In the genomic region with DNA sequence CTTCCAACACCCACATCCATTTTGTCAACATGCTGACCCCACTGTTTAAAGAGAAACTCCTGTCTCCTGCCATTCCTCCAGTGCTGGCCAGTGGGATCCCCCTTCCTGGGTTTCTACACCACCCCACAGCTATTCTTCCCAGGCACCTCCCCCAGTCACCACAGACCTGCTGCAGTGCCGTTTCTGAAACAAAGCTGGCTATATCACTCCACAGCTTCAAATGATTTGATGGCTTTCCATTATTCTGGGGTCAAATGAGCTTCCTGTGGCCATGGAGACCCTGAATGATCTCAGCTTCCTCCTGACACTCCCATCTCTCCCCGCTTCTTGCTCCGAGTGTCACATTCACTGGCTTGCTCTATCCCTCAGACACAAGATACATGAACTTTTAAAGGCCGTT, we compare ENCODE assay signal across 10 mouse cellular contexts. TPM values are rescaled to one million over a fixed set of nuclear protein-coding genes. Genes with fewer than 3 reads are reported as not detected.
A peak's percentile ranks its signal among the peaks of the same experiment; 100 is the strongest.
DNase-seq lines count a peak whose midpoint lies in the region; ATAC-seq lines count a peak whose summit lies in the region.
"Had no signal": no experiment of that assay in that cellular context is flagged by ENCODE, and none has a peak within 500 bp of the region (broad histone marks: within the 10 kb centered on the region; RNA-seq: fewer than 3 reads in every experiment).

No protein-coding gene starts in this region.

- H3K4me2 ChIP-seq in heart, embryonic 14.5 days (ENCODE audit: low read length): peak overlapping the region; percentile 26; the same call in 1 of the 2 replicates
- H3K4me2 ChIP-seq in forebrain, embryonic 16.5 days (ENCODE audit: low read length): peak overlapping the region; percentile 75

- H3K9ac ChIP-seq in heart, embryonic 14.5 days (ENCODE audit: low read length): no peak overlapping the region
- peak overlapping the region; percentile 23; the same call in 1 of the 2 replicates for H3K9ac ChIP-seq in forebrain, embryonic 16.5 days (replicated peaks; ENCODE audit: low read depth, low read length)
- H3K9ac ChIP-seq: liver, postnatal 0 days had no signal

- H3K4me1 ChIP-seq in heart, embryonic 14.5 days (ENCODE audit: control insufficient read depth in 2 of 2, insufficient read depth in 2 of 2, low read length in 2 of 2): peaks cover 3 to 4% of the 10 kb centered on the region in 2 experiments; a peak in 1 of 4 replicates
- peaks cover 28% of the 10 kb centered on the region for H3K4me1 ChIP-seq in heart, embryonic 10.5 days
- H3K4me1 ChIP-seq in forebrain, embryonic 16.5 days (replicated peaks; ENCODE audit: control insufficient read depth, insufficient read depth, low read length): peaks cover 51% of the 10 kb centered on the region
- peaks cover 60% of the 10 kb centered on the region for H3K4me1 ChIP-seq in midbrain, embryonic 10.5 days

- H3K4me3 ChIP-seq in heart, embryonic 14.5 days (ENCODE audit: control insufficient read depth in 1 of 2, insufficient read depth in 1 of 2, low read depth in 1 of 2, low read length in 2 of 2): no peak overlapping the region
- H3K4me3 ChIP-seq in heart, embryonic 10.5 days: no peak overlapping the region
- H3K4me3 ChIP-seq in forebrain, embryonic 16.5 days (replicated peaks; ENCODE audit: low read length): peak overlapping the region; percentile 17; the same call in 1 of the 2 replicates
- peak overlapping the region; percentile 20; the same call in 1 of the 2 replicates for H3K4me3 ChIP-seq in midbrain, embryonic 10.5 days

- peak overlapping the region in 1 of 2 experiments; percentile 36; a peak in 1 of 4 replicates for H3K27ac ChIP-seq in heart, embryonic 14.5 days (replicated peaks in 1 of 2; ENCODE audit: control insufficient read depth in 1 of 2, insufficient read depth in 1 of 2, low read depth in 2 of 2, low read length in 2 of 2)
- H3K27ac ChIP-seq in heart, embryonic 10.5 days: no peak overlapping the region
- no peak overlapping the region for H3K27ac ChIP-seq in forebrain, embryonic 16.5 days (ENCODE audit: low read length)
- no peak overlapping the region for H3K27ac ChIP-seq in midbrain, embryonic 10.5 days (replicated peaks)

- peaks cover 7% of the 10 kb centered on the region; the same call in 1 of the 2 replicates for H3K27me3 ChIP-seq in heart, embryonic 14.5 days (ENCODE audit: control insufficient read depth, insufficient read depth, low read length)
- peaks cover 26% of the 10 kb centered on the region for H3K27me3 ChIP-seq in heart, embryonic 10.5 days (ENCODE audit: insufficient read depth, poor library complexity, severe bottlenecking)
- no peaks in the 10 kb centered on the region for H3K27me3 ChIP-seq in forebrain, embryonic 16.5 days (replicated peaks; ENCODE audit: control insufficient read depth, insufficient read depth, low read length)
- H3K27me3 ChIP-seq in midbrain, embryonic 10.5 days (ENCODE audit: low read depth, poor library complexity, severe bottlenecking): peaks cover 25% of the 10 kb centered on the region

- DNase-seq in heart, embryonic 10.5 days (ENCODE audit: low spot score): no peak
- DNase-seq in embryo, embryonic 10.5 days (ENCODE audit: low spot score): peak; percentile 40
- no peak for DNase-seq in midbrain, embryonic 10.5 days (ENCODE audit: low spot score)
- DNase-seq in layer of hippocampus, adult 9-10 months (ENCODE audit: low spot score): no peak
- no peak for DNase-seq in c-Kit-positive CD71-positive TER-119-positive erythroid progenitor cells, embryonic 14.5 days (ENCODE audit: low spot score)
- no peak for DNase-seq in gastrocnemius, adult 8-10 months (ENCODE audit: low spot score in 2 of 2)
- DNase-seq: liver, postnatal 0 days had no signal

- H3K36me3 ChIP-seq in heart, embryonic 14.5 days (ENCODE audit: control insufficient read depth, insufficient read depth, low read length): peaks cover 25% of the 10 kb centered on the region
- H3K36me3 ChIP-seq in heart, embryonic 10.5 days: peaks cover 10% of the 10 kb centered on the region
- H3K36me3 ChIP-seq in forebrain, embryonic 16.5 days (ENCODE audit: control insufficient read depth, insufficient read depth): peaks cover 19% of the 10 kb centered on the region
- H3K36me3 ChIP-seq in midbrain, embryonic 10.5 days: peaks cover 50% of the 10 kb centered on the region

- ATAC-seq in heart, embryonic 14.5 days (ENCODE audit: insufficient number of reproducible peaks, insufficient read depth, low FRiP score, low read depth): no peak
- ATAC-seq in forebrain, embryonic 16.5 days: no peak
- ATAC-seq: CD4-positive, CD25-positive, alpha-beta regulatory T cell, adult 4 months; liver, postnatal 0 days had no signal

- no peaks in the 10 kb centered on the region for H3K9me3 ChIP-seq in heart, embryonic 14.5 days (ENCODE audit: control insufficient read depth, low read length)
- no peaks in the 10 kb centered on the region for H3K9me3 ChIP-seq in heart, embryonic 10.5 days
- H3K9me3 ChIP-seq in forebrain, embryonic 16.5 days (ENCODE audit: control insufficient read depth, low read length): no peaks in the 10 kb centered on the region
- H3K9me3 ChIP-seq in midbrain, embryonic 10.5 days (replicated peaks): no peaks in the 10 kb centered on the region

- WGBS in heart, embryonic 14.5 days: 31% methylated on average over 4 of the region's 4 CpGs
- WGBS in heart, embryonic 10.5 days: 49% methylated on average over 4 of the region's 4 CpGs
- WGBS in forebrain, embryonic 16.5 days: 16% methylated on average over 4 of the region's 4 CpGs
- 44% methylated on average over 4 of the region's 4 CpGs for WGBS in midbrain, embryonic 10.5 days

RNA-seq across cellular contexts. Expression of a gene that starts 2.9 kb away (rescaled TPM):
- polyA plus RNA-seq in heart, embryonic 14.5 days (2014; fragmentation: Nextera tagmentation; extraction: Ambion mirVana): 7.7 and 8.3 TPM in 2 replicates
- polyA plus RNA-seq in heart, embryonic 10.5 days (2016; fragmentation: Nextera tagmentation; extraction: Ambion mirVana): 4.2 and 8.6 TPM in 2 replicates
- polyA plus RNA-seq in forebrain, embryonic 16.5 days (2015; fragmentation: Nextera tagmentation; extraction: Ambion mirVana): 20.7 and 22.0 TPM in 2 replicates
- 6.7 and 10.1 TPM in 2 replicates for polyA plus RNA-seq in midbrain, embryonic 10.5 days (2016; fragmentation: Nextera tagmentation; extraction: Ambion mirVana)
- 1 to 10 TPM; 1.4 to 2.1 (median 1.7) TPM for total RNA-seq in gastrocnemius, adult 8-10 months (2022)
- polyA plus RNA-seq: CD4-positive, CD25-positive, alpha-beta regulatory T cell, adult 4 months had no signal

RNA-seq across cellular contexts. Expression of a gene that starts 26.3 kb away (rescaled TPM):
- 206 and 233 TPM in 2 replicates for polyA plus RNA-seq in heart, embryonic 14.5 days (2014; fragmentation: Nextera tagmentation; extraction: Ambion mirVana)
- 279 and 357 TPM in 2 replicates for polyA plus RNA-seq in heart, embryonic 10.5 days (2016; fragmentation: Nextera tagmentation; extraction: Ambion mirVana)
- polyA plus RNA-seq in forebrain, embryonic 16.5 days (2015; fragmentation: Nextera tagmentation; extraction: Ambion mirVana): 178 and 190 TPM in 2 replicates
- 293 and 320 TPM in 2 replicates for polyA plus RNA-seq in midbrain, embryonic 10.5 days (2016; fragmentation: Nextera tagmentation; extraction: Ambion mirVana)
- 100 to 1,000 TPM; 108 to 123 (median 112) TPM for total RNA-seq in gastrocnemius, adult 8-10 months (2022)

RNA-seq across cellular contexts. Expression of a gene that starts 32.5 kb away (rescaled TPM):
- 89.2 and 104 TPM in 2 replicates for polyA plus RNA-seq in heart, embryonic 14.5 days (2014; fragmentation: Nextera tagmentation; extraction: Ambion mirVana)
- polyA plus RNA-seq in heart, embryonic 10.5 days (2016; fragmentation: Nextera tagmentation; extraction: Ambion mirVana): 76.5 and 95.2 TPM in 2 replicates
- polyA plus RNA-seq in forebrain, embryonic 16.5 days (2015; fragmentation: Nextera tagmentation; extraction: Ambion mirVana): 30.2 and 35.2 TPM in 2 replicates
- polyA plus RNA-seq in midbrain, embryonic 10.5 days (2016; fragmentation: Nextera tagmentation; extraction: Ambion mirVana): 66.1 and 66.9 TPM in 2 replicates
- total RNA-seq in gastrocnemius, adult 8-10 months (2022): 10 to 100 TPM; 35.3 to 54.3 (median 47.8) TPM

RNA-seq across cellular contexts. Expression of a gene that starts 40.4 kb away (rescaled TPM):
- 135 and 159 TPM in 2 replicates for polyA plus RNA-seq in heart, embryonic 14.5 days (2014; fragmentation: Nextera tagmentation; extraction: Ambion mirVana)
- 153 and 184 TPM in 2 replicates for polyA plus RNA-seq in heart, embryonic 10.5 days (2016; fragmentation: Nextera tagmentation; extraction: Ambion mirVana)
- polyA plus RNA-seq in forebrain, embryonic 16.5 days (2015; fragmentation: Nextera tagmentation; extraction: Ambion mirVana): 85.8 and 89.5 TPM in 2 replicates
- polyA plus RNA-seq in midbrain, embryonic 10.5 days (2016; fragmentation: Nextera tagmentation; extraction: Ambion mirVana): 160 and 188 TPM in 2 replicates
- total RNA-seq in gastrocnemius, adult 8-10 months (2022): 100 to 1,000 TPM in 1 of 4 experiments, 10 to 100 TPM in 3; 89.4 to 106 (median 97.8) TPM

RNA-seq across cellular contexts. Expression of a gene that starts 47.4 kb away (rescaled TPM):
- polyA plus RNA-seq in heart, embryonic 14.5 days (2014; fragmentation: Nextera tagmentation; extraction: Ambion mirVana): 19.6 and 22.4 TPM in 2 replicates
- polyA plus RNA-seq in heart, embryonic 10.5 days (2016; fragmentation: Nextera tagmentation; extraction: Ambion mirVana): 30.9 and 40.6 TPM in 2 replicates
- polyA plus RNA-seq in forebrain, embryonic 16.5 days (2015; fragmentation: Nextera tagmentation; extraction: Ambion mirVana): 25.3 and 26.3 TPM in 2 replicates
- polyA plus RNA-seq in midbrain, embryonic 10.5 days (2016; fragmentation: Nextera tagmentation; extraction: Ambion mirVana): 35.4 and 44.0 TPM in 2 replicates
- total RNA-seq in gastrocnemius, adult 8-10 months (2022): 10 to 100 TPM; 10.5 to 15.6 (median 13.4) TPM

Comparison
In these comparisons a context has a peak if more than half of its experiments do, and no peak if none do; other contexts are left out.
1. H3K4me3 ChIP-seq: peak in forebrain, embryonic 16.5 days (single experiment) and midbrain, embryonic 10.5 days (single experiment); none in heart, embryonic 14.5 days (0 of 2) and heart, embryonic 10.5 days (single experiment).